24 mouse cellular contexts compared by ENCODE assay signal in genomic region chr4:126001311-126002199, GRCm38 (mm10). TPM values are rescaled to one million over a fixed set of nuclear protein-coding genes. Genes with fewer than 3 reads are reported as not detected.
DNase-seq lines count a peak whose midpoint lies in the region; ATAC-seq and TF ChIP-seq lines count a peak whose summit lies in the region.
"Had no signal": no experiment of that assay in that cellular context is flagged by ENCODE, and none has a peak within 500 bp of the region (broad histone marks: within the 10 kb centered on the region; RNA-seq: fewer than 3 reads in every experiment).

No protein-coding gene starts in this region.

- H3K36me3 ChIP-seq in heart, embryonic 12.5 days, result no peaks in the 10 kb centered on the region
- no peaks in the 10 kb centered on the region for H3K36me3 ChIP-seq in ES-Bruce4 (ENCODE audit: control insufficient read depth, insufficient read depth, low read length, poor library complexity, severe bottlenecking)
- H3K36me3 ChIP-seq: forebrain, embryonic 10.5 days; heart, embryonic 13.5 days; midbrain, embryonic 12.5 days; neural tube, embryonic 13.5 days; stomach, embryonic 15.5 days had no signal

- H3K27me3 ChIP-seq in heart, embryonic 12.5 days (replicated peaks), result no peaks in the 10 kb centered on the region
- H3K27me3 ChIP-seq in ES-Bruce4 (ENCODE audit: control insufficient read depth, insufficient read depth, low read length, poor library complexity, severe bottlenecking), result no peaks in the 10 kb centered on the region
- H3K27me3 ChIP-seq: heart, embryonic 13.5 days; midbrain, embryonic 12.5 days; neural tube, embryonic 13.5 days; Patski; stomach, embryonic 15.5 days had no signal

- no peak overlapping the region for H3K4me2 ChIP-seq in heart, embryonic 12.5 days
- H3K4me2 ChIP-seq: heart, embryonic 13.5 days; midbrain, embryonic 12.5 days; neural tube, embryonic 13.5 days; stomach, embryonic 15.5 days had no signal

- H3K27ac ChIP-seq in heart, embryonic 12.5 days (ENCODE audit: poor library complexity, severe bottlenecking), result no peak overlapping the region
- peak overlapping the region; percentile 41; the same call in 1 of the 2 replicates for H3K27ac ChIP-seq in ES-Bruce4 (ENCODE audit: insufficient read depth, low read length)
- H3K27ac ChIP-seq: forebrain, embryonic 10.5 days; heart, embryonic 13.5 days; midbrain, embryonic 12.5 days; neural tube, embryonic 13.5 days; stomach, embryonic 15.5 days had no signal

- H3K9ac ChIP-seq in heart, embryonic 12.5 days, result no peak overlapping the region
- no peak overlapping the region for H3K9ac ChIP-seq in ES-Bruce4 (ENCODE audit: low read depth, poor library complexity, severe bottlenecking)
- H3K9ac ChIP-seq: forebrain, postnatal 0 days; heart, embryonic 13.5 days; midbrain, embryonic 12.5 days; neural tube, embryonic 13.5 days; stomach, embryonic 15.5 days had no signal

- no peaks in the 10 kb centered on the region for H3K4me1 ChIP-seq in heart, embryonic 12.5 days (replicated peaks)
- H3K4me1 ChIP-seq in ES-Bruce4 (ENCODE audit: control insufficient read depth, insufficient read depth, low read length), result peaks cover 6% of the 10 kb centered on the region
- no peaks in the 10 kb centered on the region for H3K4me1 ChIP-seq in lung, adult 2 months (ENCODE audit: control insufficient read depth, insufficient read depth, low read length)
- H3K4me1 ChIP-seq: forebrain, embryonic 10.5 days; heart, embryonic 13.5 days; midbrain, embryonic 12.5 days; neural tube, embryonic 13.5 days; stomach, embryonic 15.5 days had no signal

- TF ChIP-seq POLR2A in ES-Bruce4 (IDR thresholded peaks at IDR 0.05; ENCODE audit: insufficient read depth, low read length), result no peak
- TF ChIP-seq POLR2A in lung, adult 2 months (IDR thresholded peaks at IDR 0.05; ENCODE audit: borderline replicate concordance, extremely low read depth, low read depth, low read length), result no peak

- ATAC-seq in heart, embryonic 12.5 days (ENCODE audit: insufficient number of reproducible peaks, low FRiP score), result no peak
- no peak for ATAC-seq in cerebellum, adult (ENCODE audit: insufficient number of reproducible peaks, low FRiP score, low TSS enrichment)
- ATAC-seq: forebrain, postnatal 0 days; lung, postnatal 0 days; Patski had no signal

- peak; percentile 91 for DNase-seq in heart, adult 11 months
- peak; percentile 7 for DNase-seq in large intestine, adult 2 months (ENCODE audit: low read depth, low spot score)
- no peak for DNase-seq in lung, adult 2 months
- no peak for DNase-seq in layer of hippocampus, adult 9-10 months (ENCODE audit: low spot score)
- DNase-seq: adrenal gland, postnatal 14 days; cerebellum, adult 8-10 months; forebrain, postnatal 0 days; gastrocnemius, postnatal 14 days; heart, adult 18-20 months; heart, postnatal 14 days; kidney, adult 11 months; thymus, adult 18-20 months; thymus, postnatal 36 days had no signal

- 78% methylated on average over 12 of the region's 12 CpGs for WGBS in heart, embryonic 12.5 days
- WGBS in large intestine, adult 2 months, result 51% methylated on average over 12 of the region's 12 CpGs
- WGBS in lung, adult 2 months, result 79% methylated on average over 12 of the region's 12 CpGs

- H3K9me3 ChIP-seq in heart, embryonic 12.5 days (replicated peaks), result peaks cover 22% of the 10 kb centered on the region
- H3K9me3 ChIP-seq in ES-Bruce4 (replicated peaks; ENCODE audit: control insufficient read depth, insufficient read depth, low read length, poor library complexity, severe bottlenecking), result peaks cover 11% of the 10 kb centered on the region; the same call in 1 of the 2 replicates
- H3K9me3 ChIP-seq: stomach, embryonic 15.5 days had no signal

- no peak overlapping the region for H3K4me3 ChIP-seq in heart, embryonic 12.5 days
- no peak overlapping the region for H3K4me3 ChIP-seq in ES-Bruce4 (ENCODE audit: low read depth, low read length)
- H3K4me3 ChIP-seq in lung, adult 2 months (replicated peaks; ENCODE audit: extremely low read depth, low read depth, low read length), result no peak overlapping the region
- H3K4me3 ChIP-seq: forebrain, embryonic 10.5 days; heart, embryonic 13.5 days; midbrain, embryonic 12.5 days; neural tube, embryonic 13.5 days; stomach, embryonic 15.5 days had no signal

- TF ChIP-seq EP300 in ES-Bruce4 (IDR thresholded peaks at IDR 0.05; ENCODE audit: insufficient read depth, low read depth, low read length), result peak; percentile 76

- TF ChIP-seq CTCF in ES-Bruce4 (IDR thresholded peaks at IDR 0.05; ENCODE audit: low read depth, low read length), result peak; percentile 30
- TF ChIP-seq CTCF in lung, adult 2 months (IDR thresholded peaks at IDR 0.05; ENCODE audit: insufficient read depth, low read length), result no peak

RNA-seq across cellular contexts. Expression of gene Csf3r, which starts 22.8 kb away (rescaled TPM):
- polyA plus RNA-seq in heart, embryonic 12.5 days (2016; fragmentation: Nextera tagmentation; extraction: Ambion mirVana), result 0.15 and 0.30 TPM in 2 replicates
- not detected in 2 replicates for polyA plus RNA-seq in ES-Bruce4 (2011; ENCODE audit: insufficient read depth, insufficient read length, low read depth, missing spikeins)
- 2.0 and 4.2 TPM in 2 replicates for polyA plus RNA-seq in large intestine, adult 2 months (2012; rRNA removed)
- polyA plus RNA-seq in lung, adult 2 months (2012; rRNA removed), result 20.9 and 39.2 TPM in 2 replicates
- polyA plus RNA-seq: hindbrain, embryonic 11.5 days; Patski had no signal

RNA-seq across cellular contexts. Expression of gene Mrps15, which starts 45.2 kb away (rescaled TPM):
- polyA plus RNA-seq in heart, embryonic 12.5 days (2016; fragmentation: Nextera tagmentation; extraction: Ambion mirVana), result 142 and 146 TPM in 2 replicates
- 68.4 and 69.5 TPM in 2 replicates for polyA plus RNA-seq in ES-Bruce4 (2011; ENCODE audit: insufficient read depth, insufficient read length, low read depth, missing spikeins)
- 35.8 and 48.3 TPM in 2 replicates for polyA plus RNA-seq in large intestine, adult 2 months (2012; rRNA removed)
- 48.6 and 49.8 TPM in 2 replicates for polyA plus RNA-seq in lung, adult 2 months (2012; rRNA removed)

RNA-seq across cellular contexts. Expression of gene Oscp1, which starts 56.8 kb away (rescaled TPM):
- 5.9 and 7.7 TPM in 2 replicates for polyA plus RNA-seq in heart, embryonic 12.5 days (2016; fragmentation: Nextera tagmentation; extraction: Ambion mirVana)
- polyA plus RNA-seq in ES-Bruce4 (2011; ENCODE audit: insufficient read depth, insufficient read length, low read depth, missing spikeins), result 2.8 and 5.3 TPM in 2 replicates
- polyA plus RNA-seq in large intestine, adult 2 months (2012; rRNA removed), result 1.1 TPM in 2 replicates
- polyA plus RNA-seq in lung, adult 2 months (2012; rRNA removed), result 2.8 and 4.5 TPM in 2 replicates

Comparison
In these comparisons a context has a peak if more than half of its experiments do, and no peak if none do; other contexts are left out.
1. DNase-seq: peak in heart, adult 11 months (single experiment) and large intestine, adult 2 months (single experiment); none in lung, adult 2 months (single experiment) and layer of hippocampus, adult 9-10 months (single experiment).